Mouse (Mus musculus): ENCODE data around the gene Spata7. TPM values are rescaled to one million over a fixed set of nuclear protein-coding genes. Genes with fewer than 3 reads are reported as not detected.

Spata7 gene
- polyA plus RNA-seq, 1 experiment from 2014 or later, result 24.5 TPM

DNA sequence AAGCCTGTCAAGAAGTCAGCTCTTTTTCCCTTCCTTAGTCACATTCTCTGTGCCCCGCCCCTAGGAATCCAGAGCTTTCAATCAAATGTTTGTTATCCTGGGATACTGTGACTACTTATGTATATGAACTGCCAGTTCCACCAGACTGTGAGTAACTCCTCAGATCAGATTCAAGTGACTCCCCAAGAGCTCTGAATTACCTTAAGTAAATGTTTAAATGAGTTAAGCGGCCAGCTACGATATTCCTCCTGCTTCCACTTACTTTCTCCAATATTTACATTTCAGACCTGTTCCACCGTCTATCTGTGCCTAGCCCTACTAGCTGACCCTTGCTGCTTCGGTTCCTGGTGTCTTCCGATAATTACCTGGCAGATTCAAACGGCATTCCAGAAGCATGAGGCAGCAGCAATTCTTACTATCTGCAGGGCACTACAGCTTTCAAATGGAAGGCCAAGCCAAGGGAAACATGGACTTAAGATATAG, 85.7 kb downstream of the Spata7 start:
- H3K9ac ChIP-seq (ENCODE audit: low read length), result no peak overlapping the region
- H3K4me3 ChIP-seq (ENCODE audit: low read depth, low read length), result no peak overlapping the region
- H3K4me1 ChIP-seq (ENCODE audit: control insufficient read depth, insufficient read depth, low read length), result no peaks in the 10 kb centered on the region
- ATAC-seq (no peak), DNase-seq (ENCODE audit: low spot score) (no peak)
- no peaks in the 10 kb centered on the region for H3K9me3 ChIP-seq (replicated peaks; ENCODE audit: control insufficient read depth, low read length)
- 68% methylated on average over 7 of the region's 7 CpGs for WGBS
- H3K4me2 ChIP-seq (ENCODE audit: low read length), result no peak overlapping the region
- H3K36me3 ChIP-seq (ENCODE audit: control insufficient read depth, insufficient read depth, low read length), result 0 out of 2 replicates have a peak, but pooled peaks cover 3% of the 10 kb centered on the region
- H3K27ac ChIP-seq (ENCODE audit: low read depth, low read length), result no peak overlapping the region
- no peaks in the 10 kb centered on the region for H3K27me3 ChIP-seq (replicated peaks; ENCODE audit: control insufficient read depth, insufficient read depth, low read length)

DNA sequence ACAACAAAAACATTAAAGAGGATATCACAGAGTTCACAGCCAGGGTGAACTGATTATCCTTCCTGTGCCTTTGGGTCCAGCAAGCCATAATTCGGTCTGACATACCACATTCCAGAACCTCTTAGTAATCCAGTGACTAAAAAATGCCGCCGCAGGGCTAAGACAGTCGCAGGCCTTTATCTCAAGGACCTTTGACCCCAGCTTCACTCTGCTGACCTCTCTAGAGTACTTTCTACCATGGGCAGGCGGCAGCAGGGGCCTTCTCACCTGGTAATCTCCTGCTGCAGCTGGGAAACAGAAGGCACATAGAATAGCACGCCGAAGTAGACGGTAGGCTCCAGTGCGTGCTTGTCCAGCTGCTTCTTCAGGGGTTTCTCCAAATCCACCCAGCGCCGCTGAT, 86.8 kb downstream of the Spata7 start:
- Histone ChIP-seq H3K27me3 (replicated peaks; ENCODE audit: control insufficient read depth, insufficient read depth, low read length) (no peaks in the 10 kb centered on the region), H3K27ac (ENCODE audit: low read depth, low read length) (no peak overlapping the region), H3K4me3 (ENCODE audit: low read depth, low read length) (no peak overlapping the region), H3K4me1 (ENCODE audit: control insufficient read depth, insufficient read depth, low read length) (peaks cover under 1% of the 10 kb centered on the region; the same call in 1 of the 2 replicates), H3K9ac (ENCODE audit: low read length) (no peak overlapping the region), H3K9me3 (replicated peaks; ENCODE audit: control insufficient read depth, low read length) (no peaks in the 10 kb centered on the region), H3K4me2 (ENCODE audit: low read length) (no peak overlapping the region), H3K36me3 (ENCODE audit: control insufficient read depth, insufficient read depth, low read length) (0 out of 2 replicates have a peak, but pooled peaks cover 1% of the 10 kb centered on the region)
- ATAC-seq (no peak), DNase-seq (ENCODE audit: low spot score) (no peak)
- WGBS, result 34% methylated on average over 11 of the region's 11 CpGs

DNA sequence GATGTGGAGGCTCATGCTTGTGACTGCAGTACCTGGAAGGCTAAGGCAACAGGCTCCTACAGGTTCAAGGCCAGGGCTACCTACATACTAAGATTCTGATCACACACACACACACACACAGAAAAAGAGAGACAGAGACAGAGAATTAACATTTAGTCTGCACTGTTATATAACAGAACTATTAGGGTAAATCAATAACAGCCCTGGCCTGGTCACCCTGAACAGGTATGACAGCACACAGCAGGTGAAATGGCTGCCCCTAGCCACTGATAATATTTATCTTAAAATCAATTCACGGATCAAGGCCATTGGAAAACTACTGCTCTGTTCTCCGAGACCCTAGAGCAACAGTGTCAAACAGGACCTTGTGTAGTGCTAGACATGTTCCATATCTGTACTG, 88.2 kb downstream of the Spata7 start:
- no peak overlapping the region for H3K27ac ChIP-seq (ENCODE audit: low read depth, low read length)
- H3K4me3 ChIP-seq (ENCODE audit: low read depth, low read length), result no peak overlapping the region
- no peak for DNase-seq (ENCODE audit: low spot score)
- peaks cover 6% of the 10 kb centered on the region; the same call in 1 of the 2 replicates for H3K4me1 ChIP-seq (ENCODE audit: control insufficient read depth, insufficient read depth, low read length)
- 98% methylated on average over 2 of the region's 2 CpGs for WGBS
- H3K9ac ChIP-seq (ENCODE audit: low read length), result no peak overlapping the region
- no peak for ATAC-seq
- no peaks in the 10 kb centered on the region for H3K9me3 ChIP-seq (replicated peaks; ENCODE audit: control insufficient read depth, low read length)
- no peaks in the 10 kb centered on the region for H3K36me3 ChIP-seq (ENCODE audit: control insufficient read depth, insufficient read depth, low read length)
- no peaks in the 10 kb centered on the region for H3K27me3 ChIP-seq (replicated peaks; ENCODE audit: control insufficient read depth, insufficient read depth, low read length)
- no peak overlapping the region for H3K4me2 ChIP-seq (ENCODE audit: low read length)

Other genes with a start within 250 kb of the Spata7 start
- 39.5 and 58.9 TPM in 2 replicates for gene Kcnk10, start 49.8 kb upstream of the Spata7 start, polyA plus RNA-seq (2014; fragmentation: Nextera tagmentation; extraction: Ambion mirVana)
- 3.2 and 4.8 TPM in 2 replicates for gene Ptpn21, start 109.2 kb downstream of the Spata7 start, polyA plus RNA-seq (2014; fragmentation: Nextera tagmentation; extraction: Ambion mirVana)
- 126 and 131 TPM in 2 replicates for gene Zc3h14, start 118.8 kb downstream of the Spata7 start, polyA plus RNA-seq (2014; fragmentation: Nextera tagmentation; extraction: Ambion mirVana)

Measured in forebrain, embryonic 14.5 days (tissue).